Comparison of ENCODE assay signal across 17 mouse cellular contexts in the genomic region with DNA sequence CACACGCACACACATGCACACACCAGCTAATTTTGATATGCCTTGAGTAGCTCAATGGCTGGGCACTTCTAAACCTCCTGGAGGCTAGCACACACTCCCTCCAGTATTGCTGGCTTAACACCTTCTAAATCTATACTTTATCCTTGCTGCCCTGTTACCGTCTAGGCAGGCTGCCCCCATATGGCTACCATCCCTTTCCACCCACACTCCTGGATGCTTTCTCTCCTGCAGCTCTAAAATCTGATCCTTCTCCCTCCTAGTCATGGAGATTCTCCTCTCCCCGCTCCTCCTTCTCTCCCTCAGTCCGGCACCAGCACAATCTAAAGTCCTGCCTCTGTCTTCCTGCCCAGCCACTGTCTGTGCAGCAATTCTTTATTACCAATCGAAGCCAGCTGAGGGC.
DNase-seq lines count a peak whose midpoint lies in the region; TF ChIP-seq lines count a peak whose summit lies in the region.
"Had no signal": no experiment of that assay in that cellular context is flagged by ENCODE, and none has a peak within 500 bp of the region (broad histone marks: within the 10 kb centered on the region; RNA-seq: fewer than 3 reads in every experiment).

No protein-coding gene starts in this region.

- WGBS in heart, adult 2 months: 90% methylated on average over 5 of the region's 5 CpGs

- no peak overlapping the region for H3K27ac ChIP-seq in heart, adult 2 months
- H3K27ac ChIP-seq: forebrain, embryonic 10.5 days; forebrain, embryonic 13.5 days; gastrocnemius, adult 2 months; hindbrain, embryonic 12.5 days; hindbrain, embryonic 15.5 days had no signal

- TF ChIP-seq POLR2A in heart, adult 2 months (IDR thresholded peaks at IDR 0.05; ENCODE audit: insufficient read depth, low read depth, low read length): no peak

- no peak overlapping the region for H3K9ac ChIP-seq in heart, adult 2 months (ENCODE audit: low read depth, low read length)
- H3K9ac ChIP-seq: forebrain, embryonic 13.5 days; hindbrain, embryonic 12.5 days; hindbrain, embryonic 15.5 days had no signal

- H3K36me3 ChIP-seq in heart, adult 2 months (ENCODE audit: control insufficient read depth, insufficient read depth, low read length): no peaks in the 10 kb centered on the region
- H3K36me3 ChIP-seq: forebrain, embryonic 10.5 days; hindbrain, embryonic 12.5 days; hindbrain, embryonic 15.5 days had no signal

- no peaks in the 10 kb centered on the region for H3K27me3 ChIP-seq in heart, adult 2 months (ENCODE audit: control insufficient read depth, insufficient read depth, low read length)
- H3K27me3 ChIP-seq: forebrain, embryonic 13.5 days; hindbrain, embryonic 12.5 days; hindbrain, embryonic 15.5 days had no signal

- TF ChIP-seq CTCF in heart, adult 2 months (IDR thresholded peaks at IDR 0.05): no peak

- TF ChIP-seq EP300 in heart, adult 2 months (IDR thresholded peaks at IDR 0.05; ENCODE audit: insufficient read depth, low read depth, low read length): no peak

- intact Hi-C loops in heart, adult 2 months (cut with DNase I): no loop called here

- no peaks in the 10 kb centered on the region for H3K4me1 ChIP-seq in heart, adult 2 months (ENCODE audit: control insufficient read depth, insufficient read depth, low read length)
- H3K4me1 ChIP-seq: forebrain, embryonic 10.5 days; hindbrain, embryonic 12.5 days had no signal

- DNase-seq in heart, adult 11 months: peak; percentile 75
- no peak for DNase-seq in heart, adult 2 months
- DNase-seq in right cerebral cortex, adult 18-20 months: peak; percentile 48
- no peak for DNase-seq in right cerebral cortex, postnatal 4 days
- peak; percentile 43 for DNase-seq in telencephalon, adult 2 months (ENCODE audit: low read depth, low spot score)
- DNase-seq in gastrocnemius, adult 8-10 months (ENCODE audit: low spot score in 2 of 2): no peak
- DNase-seq: adrenal gland, adult 2 months; adrenal gland, postnatal 14 days; cerebellum, adult 11-12 months; cerebellum, adult 9-10 months; cerebellum, postnatal 14 days; gastrocnemius, adult 2 months; gastrocnemius, postnatal 25 days had no signal

- no peak overlapping the region for H3K4me3 ChIP-seq in heart, adult 2 months
- H3K4me3 ChIP-seq: forebrain, embryonic 10.5 days; forebrain, embryonic 13.5 days; gastrocnemius, adult 2 months; hindbrain, embryonic 12.5 days; hindbrain, embryonic 15.5 days had no signal

- H3K79me2 ChIP-seq in heart, adult 2 months (replicated peaks; ENCODE audit: control insufficient read depth, insufficient read depth, low read length): no peaks in the 10 kb centered on the region

Comparison
In these comparisons a context has a peak if more than half of its experiments do, and no peak if none do; other contexts are left out.
1. DNase-seq: peak in heart, adult 11 months (single experiment), right cerebral cortex, adult 18-20 months (single experiment) and telencephalon, adult 2 months (single experiment); none in heart, adult 2 months (0 of 2), right cerebral cortex, postnatal 4 days (single experiment) and gastrocnemius, adult 8-10 months (0 of 2).